Mouse (Mus musculus): ENCODE data around the gene Ripk1.

DNA sequence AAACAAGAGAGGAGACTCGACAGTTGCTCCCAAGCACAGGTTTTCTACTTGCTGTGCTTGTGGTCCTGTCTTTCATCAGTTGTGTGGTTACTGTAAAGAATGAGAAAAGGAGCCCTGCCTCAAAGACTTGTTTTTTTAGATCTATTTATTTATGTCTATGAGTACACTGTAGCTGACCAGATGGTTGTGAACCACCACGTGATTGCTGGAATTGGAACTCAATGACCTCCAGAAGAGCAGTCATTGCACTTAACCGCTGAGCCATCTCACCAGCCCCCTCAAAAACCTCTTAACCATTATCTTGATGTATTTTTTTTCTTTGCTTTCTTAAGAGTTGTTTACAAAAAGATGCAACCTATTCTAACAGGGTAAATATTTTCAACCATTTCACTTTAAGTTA lies 33.3 kb downstream of the Ripk1 start:
- TF ChIP-seq MXI1 (IDR thresholded peaks at IDR 0.05; ENCODE audit: low read depth, low read length) (no peak), TBP (IDR thresholded peaks at IDR 0.05; ENCODE audit: low read depth, low read length) (no peak), ETS1 (IDR thresholded peaks at IDR 0.05; ENCODE audit: low read depth, low read length) (no peak), CHD1 (IDR thresholded peaks at IDR 0.05; ENCODE audit: low read depth, low read length) (no peak), MAFK (IDR thresholded peaks at IDR 0.05; ENCODE audit: borderline replicate concordance, low read depth, low read length) (no peak), TCF12 (IDR thresholded peaks at IDR 0.05; ENCODE audit: low read depth, low read length) (no peak), POLR2A (IDR thresholded peaks at IDR 0.05; ENCODE audit: control insufficient read depth in 1 of 2, insufficient read depth in 1 of 2, low read depth in 1 of 2, low read length in 2 of 2, poor library complexity in 1 of 2) (no peak), CTCF (IDR thresholded peaks at IDR 0.05 in 2 of 3, conservative IDR thresholded peaks at IDR 0.05 in 1 of 3; ENCODE audit: control insufficient read depth in 1 of 3, insufficient read depth in 1 of 3, low read depth in 2 of 3, low read length in 3 of 3, poor library complexity in 1 of 3, severe bottlenecking in 1 of 3) (no peak), MYC (IDR thresholded peaks at IDR 0.05; ENCODE audit: low read depth, low read length) (no peak), E2F4 (IDR thresholded peaks at IDR 0.05; ENCODE audit: borderline replicate concordance, low read depth, low read length) (no peak), SIN3A (IDR thresholded peaks at IDR 0.05; ENCODE audit: low read length) (no peak), TAL1 (IDR thresholded peaks at IDR 0.05; ENCODE audit: low read length) (no peak), MYB (IDR thresholded peaks at IDR 0.05; ENCODE audit: low read depth, low read length) (no peak)

Data from MEL (cell line).